Mouse (Mus musculus) kidney, adult 2 months (tissue): ENCODE data around the gene Krt4. TPM values are rescaled to one million over a fixed set of nuclear protein-coding genes. Genes with fewer than 3 reads are reported as not detected.

Source experiments
- DNase-seq: peaks from one replicate; pipeline ENCODE4 v3.0.0; 2021
- H3K27ac ChIP-seq: fragments of 200-500 bp; 2 replicates; pipeline ENCODE4 v1.5.1; 2012; ENCODE audit warnings: low read depth, low read length, control low read depth, inconsistent platforms; ENCODE audit not compliant: insufficient read depth
- H3K27me3 ChIP-seq: fragments of 200-500 bp; replicated peaks from 2 replicates; pipeline ENCODE4 v1.6.1; 2012; ENCODE audit warnings: mild to moderate bottlenecking, moderate library complexity, low read length, inconsistent platforms; ENCODE audit not compliant: control insufficient read depth, insufficient read depth
- H3K36me3 ChIP-seq: fragments of 200-500 bp; 2 replicates; pipeline ENCODE4 v1.6.1; 2012; ENCODE audit warnings: mild to moderate bottlenecking, moderate library complexity, low read length, inconsistent platforms; ENCODE audit not compliant: control insufficient read depth, insufficient read depth
- H3K4me1 ChIP-seq: fragments of 200-500 bp; 2 replicates; pipeline ENCODE4 v1.6.1; 2011; ENCODE audit warnings: low read length; ENCODE audit not compliant: control insufficient read depth, insufficient read depth
- H3K4me3 ChIP-seq: fragments of 200-500 bp; 2 replicates; pipeline ENCODE4 v1.5.1; 2011; ENCODE audit warnings: mild to moderate bottlenecking, low read depth, low read length, control low read depth; ENCODE audit not compliant: insufficient read depth
- CTCF ChIP-seq: fragments of 200-500 bp; conservative IDR thresholded peaks from 2 replicates; pipeline ENCODE4 v1.5.1; 2011; ENCODE audit warnings: low read depth, mild to moderate bottlenecking, control low read depth, low read length, moderate library complexity, mixed read lengths; ENCODE audit not compliant: insufficient read depth, insufficient read length
- POLR2A ChIP-seq: fragments of 200-500 bp; IDR thresholded peaks from one replicate; pipeline ENCODE4 v1.6.1; 2011; ENCODE audit warnings: low read depth, low read length, control low read depth
- WGBS: fragments of 180-500 bp; shearing (Covaris S2); methylation state at CpG from one replicate; pipeline ENCODE4 v1.1.7; 2018; 5-methylcytosine and 5-hydroxymethylcytosine counted together
- polyA plus RNA-seq: library from polyadenylated mRNA; depleted of rRNA; stranded (reverse); fragments of >200 nt; gene quantifications from 2 replicates; pipeline ENCODE4 v1.2.3, GENCODE M21; 2012; rRNA removed

Gene Krt4
- 0.18 TPM in 1 of 2 replicates, not detected in the other for polyA plus RNA-seq

GRCm38 (mm10) chr15:101924635-101925034, at the start of gene Krt4:
Gene Krt4, minus strand, starts transcription at chr15:101924735.
- Histone ChIP-seq H3K36me3 (no peaks in the 10 kb centered on the region), H3K4me1 (no peaks in the 10 kb centered on the region; the same call in 1 of the 2 replicates), H3K4me3 (no peak within 1 kb of the TSS), H3K27ac (no peak within 1 kb of the TSS), H3K27me3 (no peaks in the 10 kb centered on the region)
- no peak for TF ChIP-seq POLR2A
- WGBS = 85% methylated on average over 11 of the region's 11 CpGs
- DNase-seq = no peak

- Histone ChIP-seq H3K27me3 (no peaks in the 10 kb centered on the region), H3K4me3 (no peak overlapping the region), H3K4me1 (peaks cover 23% of the 10 kb centered on the region), H3K36me3 (no peaks in the 10 kb centered on the region), H3K27ac (no peak overlapping the region)
- TF ChIP-seq CTCF = peak; percentile 98
- no peak for TF ChIP-seq POLR2A
- WGBS = 14% methylated on average over 15 of the region's 15 CpGs
- DNase-seq = peak; percentile 95
Observed at GRCm38 (mm10) chr15:101973414-101974077, 49.0 kb upstream of the Krt4 start.

GRCm38 (mm10) chr15:101970536-101970935, 46.0 kb upstream of the Krt4 start:
- DNase-seq = peak; percentile 55
- TF ChIP-seq CTCF (peak; percentile 83), POLR2A (no peak)
- no peaks in the 10 kb centered on the region for H3K36me3 ChIP-seq
- H3K27ac ChIP-seq = no peak overlapping the region
- H3K4me3 ChIP-seq = no peak overlapping the region
- H3K27me3 ChIP-seq = no peaks in the 10 kb centered on the region
- no peaks in the 10 kb centered on the region for H3K4me1 ChIP-seq
- WGBS = 21% methylated on average over 3 of the region's 6 CpGs

- TF ChIP-seq POLR2A = no peak
- TF ChIP-seq CTCF = no peak
- Histone ChIP-seq H3K27me3 (no peaks in the 10 kb centered on the region), H3K4me1 (no peaks in the 10 kb centered on the region), H3K36me3 (no peaks in the 10 kb centered on the region), H3K4me3 (no peak overlapping the region), H3K27ac (no peak overlapping the region)
- DNase-seq = peak; percentile 16
- 72% methylated on average over 8 of the region's 8 CpGs for WGBS
Observed at GRCm38 (mm10) chr15:101966808-101967207, 42.3 kb upstream of the Krt4 start.

- no peak for TF ChIP-seq CTCF
- no peaks in the 10 kb centered on the region for H3K4me1 ChIP-seq
- 84% methylated on average over 3 of the region's 3 CpGs for WGBS
- H3K27ac ChIP-seq = no peak overlapping the region
- no peaks in the 10 kb centered on the region for H3K36me3 ChIP-seq
- DNase-seq = no peak
- H3K27me3 ChIP-seq = no peaks in the 10 kb centered on the region
- H3K4me3 ChIP-seq = no peak overlapping the region
Observed at GRCm38 (mm10) chr15:101958891-101959290, 34.4 kb upstream of the Krt4 start.

GRCm38 (mm10) chr15:101954187-101954586, 29.7 kb upstream of the Krt4 start, which contains the start of gene Krt78:
Gene Krt78, minus strand, starts transcription at chr15:101954287.
- Histone ChIP-seq H3K36me3 (no peaks in the 10 kb centered on the region), H3K27me3 (no peaks in the 10 kb centered on the region), H3K4me1 (no peaks in the 10 kb centered on the region), H3K27ac (no peak within 1 kb of the TSS), H3K4me3 (no peak within 1 kb of the TSS)
- WGBS = 86% methylated on average over 9 of the region's 9 CpGs
- no peak for DNase-seq
- TF ChIP-seq POLR2A (no peak), CTCF (no peak)

- DNase-seq = no peak
- WGBS = 84% methylated on average over 7 of the region's 7 CpGs
- Histone ChIP-seq H3K36me3 (no peaks in the 10 kb centered on the region), H3K4me1 (no peaks in the 10 kb centered on the region), H3K4me3 (no peak overlapping the region), H3K27ac (no peak overlapping the region), H3K27me3 (no peaks in the 10 kb centered on the region)
- no peak for TF ChIP-seq POLR2A
- TF ChIP-seq CTCF = no peak
Observed at GRCm38 (mm10) chr15:101952733-101953474, 28.4 kb upstream of the Krt4 start.
